Mouse (Mus musculus) liver, embryonic 11.5 days (tissue): ENCODE measurements around the gene Nrl. TPM values are rescaled to one million over a fixed set of nuclear protein-coding genes. Genes with fewer than 3 reads are reported as not detected.
A peak's percentile ranks its signal among the peaks of the same experiment; 100 is the strongest.

ENCODE experiments used
- ATAC-seq: fragments of 200-750 bp; cut with Nextera tagmentation; replicated peaks from 2 replicates; pipeline ENCODE4 v1.8.0; 2017; ENCODE audit warnings: moderate number of reproducible peaks, mild to moderate bottlenecking, moderate TSS enrichment, moderate library complexity; ENCODE audit not compliant: low FRiP score
- DNase-seq: peaks from one replicate; pipeline ENCODE4 v3.0.0-alpha.2; 2017; ENCODE audit warnings: low spot score
- H3K27ac ChIP-seq: fragments of 300-500 bp; sonication (generic); 2 replicates; pipeline ENCODE4 v1.5.1; 2014; ENCODE audit warnings: mild to moderate bottlenecking, low read depth, low read length, control low read depth
- H3K27me3 ChIP-seq: fragments of 300-500 bp; sonication (generic); replicated peaks from 2 replicates; pipeline ENCODE4 v1.6.1; 2014; ENCODE audit warnings: low read length, mixed read lengths; ENCODE audit not compliant: control insufficient read depth, insufficient read depth
- H3K36me3 ChIP-seq: fragments of 300-500 bp; sonication (generic); 2 replicates; pipeline ENCODE4 v1.6.1; 2014; ENCODE audit warnings: mild to moderate bottlenecking, low read length, moderate library complexity, mixed read lengths; ENCODE audit not compliant: control insufficient read depth, insufficient read depth
- H3K4me1 ChIP-seq: fragments of 300-500 bp; sonication (generic); replicated peaks from 2 replicates; pipeline ENCODE4 v1.6.1; 2014; ENCODE audit warnings: low read length, mixed read lengths; ENCODE audit not compliant: control insufficient read depth, insufficient read depth
- H3K4me2 ChIP-seq: fragments of 300-500 bp; sonication (generic); 2 replicates; pipeline ENCODE4 v1.6.1; 2014; ENCODE audit warnings: mild to moderate bottlenecking, control low read depth, moderate library complexity
- H3K4me3 ChIP-seq: fragments of 300-500 bp; sonication (generic); 2 replicates; pipeline ENCODE4 v1.5.1; 2014; ENCODE audit warnings: low read depth, low read length, control low read depth
- H3K9ac ChIP-seq: fragments of 300-500 bp; sonication (generic); 2 replicates; pipeline ENCODE4 v1.6.1; 2014; ENCODE audit warnings: low read depth, low read length, control low read depth
- H3K9me3 ChIP-seq: fragments of 300-500 bp; sonication (generic); 2 replicates; pipeline ENCODE4 v1.6.1; 2016; ENCODE audit warnings: low read length, inconsistent platforms, mixed read lengths; ENCODE audit not compliant: control insufficient read depth
- WGBS: fragments of 180-500 bp; shearing (Covaris S2); extraction: QIAGEN DNeasy Blood & Tissue Kit; methylation state at CpG from one replicate; pipeline ENCODE4 v1.1.7; 2014; 5-methylcytosine and 5-hydroxymethylcytosine counted together
- polyA plus RNA-seq: library from polyadenylated mRNA; unstranded; fragments of >200 nt; fragmentation: Nextera tagmentation; extraction: Ambion mirVana; gene quantifications from 2 replicates; pipeline ENCODE4 v1.2.1, GENCODE M21; 2014

Gene Nrl
- polyA plus RNA-seq, 1 experiment from 2014 or later = not detected

- no peak overlapping the region for H3K4me2 ChIP-seq
- H3K36me3 ChIP-seq = peaks cover 43% of the 10 kb centered on the region
- H3K4me3 ChIP-seq = no peak overlapping the region
- no peak for ATAC-seq
- no peak overlapping the region for H3K27ac ChIP-seq
- 89% methylated on average over 9 of the region's 9 CpGs for WGBS
- no peak for DNase-seq
- no peak overlapping the region for H3K9ac ChIP-seq
- no peaks in the 10 kb centered on the region for H3K27me3 ChIP-seq
- no peaks in the 10 kb centered on the region for H3K9me3 ChIP-seq
- peaks cover 17% of the 10 kb centered on the region for H3K4me1 ChIP-seq
These were observed 19.6 kb upstream of the Nrl start for GRCm38 (mm10) chr14:55544334-55544733.

GRCm38 (mm10) chr14:55542268-55542667, 17.5 kb upstream of the Nrl start:
- Histone ChIP-seq H3K9ac (no peak overlapping the region), H3K36me3 (peaks cover 27% of the 10 kb centered on the region), H3K4me2 (peak overlapping the region; percentile 92)

GRCm38 (mm10) chr14:55540787-55541321, 16.1 kb upstream of the Nrl start:
- peak overlapping the region; percentile 92 for H3K4me2 ChIP-seq
- H3K27ac ChIP-seq = peak overlapping the region; percentile 86
- no peaks in the 10 kb centered on the region for H3K9me3 ChIP-seq
- H3K4me3 ChIP-seq = peak overlapping the region; percentile 78
- H3K27me3 ChIP-seq = no peaks in the 10 kb centered on the region
- WGBS = 4% methylated on average over 10 of the region's 10 CpGs
- H3K4me1 ChIP-seq = peaks cover 17% of the 10 kb centered on the region
- ATAC-seq (peak; percentile 59), DNase-seq (peak; percentile 72)
- peaks cover 21% of the 10 kb centered on the region for H3K36me3 ChIP-seq
- H3K9ac ChIP-seq = peak overlapping the region; percentile 88

More at GRCm38 (mm10) chr14:55542268-55542667, 17.5 kb upstream of the Nrl start:
- H3K4me1 ChIP-seq = peaks cover 17% of the 10 kb centered on the region
- no peak overlapping the region for H3K27ac ChIP-seq
- DNase-seq = no peak
- no peaks in the 10 kb centered on the region for H3K27me3 ChIP-seq
- 91% methylated on average over 12 of the region's 12 CpGs for WGBS
- no peaks in the 10 kb centered on the region for H3K9me3 ChIP-seq
- ATAC-seq = no peak
- H3K4me3 ChIP-seq = no peak overlapping the region

GRCm38 (mm10) chr14:55540067-55540786, 15.4 kb upstream of the Nrl start, which contains the start of gene Pck2:
Gene Pck2 (plus strand): TSS chr14:55540266.
- Histone ChIP-seq H3K4me1 (peaks cover 17% of the 10 kb centered on the region), H3K27ac (peak within 1 kb of the TSS; percentile 86), H3K9ac (peak within 1 kb of the TSS; percentile 88), H3K27me3 (no peaks in the 10 kb centered on the region), H3K36me3 (peaks cover 19% of the 10 kb centered on the region), H3K4me2 (peak within 1 kb of the TSS; percentile 92), H3K4me3 (peak within 1 kb of the TSS; percentile 78), H3K9me3 (no peaks in the 10 kb centered on the region)
- under 1% methylated on average over 32 of the region's 32 CpGs for WGBS
- DNase-seq (peak; percentile 85), ATAC-seq (peak; percentile 98)

- H3K9me3 ChIP-seq = no peaks in the 10 kb centered on the region
- H3K9ac ChIP-seq = no peak overlapping the region
- no peak overlapping the region for H3K4me2 ChIP-seq
- ATAC-seq (no peak), DNase-seq (no peak)
- WGBS = 48% methylated on average over 6 of the region's 6 CpGs
- H3K4me3 ChIP-seq = no peak overlapping the region
- 0 out of 2 replicates have a peak, but pooled peaks cover 3% of the 10 kb centered on the region for H3K27me3 ChIP-seq
- no peak overlapping the region for H3K27ac ChIP-seq
- peaks cover 10% of the 10 kb centered on the region for H3K4me1 ChIP-seq
- no peaks in the 10 kb centered on the region for H3K36me3 ChIP-seq
These were observed 11.4 kb upstream of the Nrl start for GRCm38 (mm10) chr14:55536116-55536745.

- Histone ChIP-seq H3K4me1 (no peaks in the 10 kb centered on the region), H3K36me3 (no peaks in the 10 kb centered on the region), H3K4me3 (no peak overlapping the region), H3K9ac (no peak overlapping the region), H3K4me2 (no peak overlapping the region), H3K27ac (no peak overlapping the region), H3K9me3 (no peaks in the 10 kb centered on the region), H3K27me3 (peaks cover 34% of the 10 kb centered on the region)
- ATAC-seq (no peak), DNase-seq (no peak)
- 13% methylated on average over 3 of the region's 3 CpGs for WGBS
These were observed 3.2 kb upstream of the Nrl start for GRCm38 (mm10) chr14:55527940-55528339.

GRCm38 (mm10) chr14:55526674-55527073, 1.9 kb upstream of the Nrl start:
- no peaks in the 10 kb centered on the region for H3K36me3 ChIP-seq
- H3K27ac ChIP-seq = no peak overlapping the region
- peaks cover 44% of the 10 kb centered on the region for H3K27me3 ChIP-seq
- no peaks in the 10 kb centered on the region for H3K9me3 ChIP-seq
- ATAC-seq = no peak
- no peak overlapping the region for H3K9ac ChIP-seq
- H3K4me2 ChIP-seq = no peak overlapping the region
- no peak for DNase-seq
- 65% methylated on average over 2 of the region's 2 CpGs for WGBS
- no peak overlapping the region for H3K4me3 ChIP-seq
- H3K4me1 ChIP-seq = no peaks in the 10 kb centered on the region

- peaks cover 64% of the 10 kb centered on the region for H3K27me3 ChIP-seq
- H3K9ac ChIP-seq = no peak overlapping the region
- H3K27ac ChIP-seq = no peak overlapping the region
- H3K4me2 ChIP-seq = no peak overlapping the region
- DNase-seq = no peak
- no peaks in the 10 kb centered on the region for H3K36me3 ChIP-seq
- 34% methylated on average over 4 of the region's 4 CpGs for WGBS
- ATAC-seq = no peak
- H3K4me3 ChIP-seq = no peak overlapping the region
- H3K9me3 ChIP-seq = no peaks in the 10 kb centered on the region
- no peaks in the 10 kb centered on the region; the same call in 1 of the 2 replicates for H3K4me1 ChIP-seq
These were observed 719 bp downstream of the Nrl start for GRCm38 (mm10) chr14:55524062-55524461.
